Comparison of ENCODE assay signal across 14 mouse cellular contexts in genomic region chr6:17797271-17797713, GRCm38 (mm10).
A peak's percentile ranks its signal among the peaks of the same experiment; 100 is the strongest.
DNase-seq lines count a peak whose midpoint lies in the region; ATAC-seq lines count a peak whose summit lies in the region.
"Had no signal": no experiment of that assay in that cellular context is flagged by ENCODE, and none has a peak within 500 bp of the region (broad histone marks: within the 10 kb centered on the region; RNA-seq: fewer than 3 reads in every experiment).

No protein-coding gene starts in this region.

- peak; percentile 98 for ATAC-seq in forebrain, embryonic 13.5 days
- peak; percentile 93 for ATAC-seq in hindbrain, embryonic 16.5 days
- peak; percentile 97 for ATAC-seq in neural tube, embryonic 12.5 days (ENCODE audit: low FRiP score, low read depth)
- no peak for ATAC-seq in intestine, embryonic 15.5 days

- intact Hi-C loops in left cerebral cortex, postnatal 10 days (cut with DNase I): no loop called here

- H3K27ac ChIP-seq in forebrain, embryonic 13.5 days: peak overlapping the region; percentile 90
- no peak overlapping the region for H3K27ac ChIP-seq in hindbrain, embryonic 16.5 days (ENCODE audit: low read depth, low read length)
- peak overlapping the region; percentile 67; the same call in 1 of the 2 replicates for H3K27ac ChIP-seq in neural tube, embryonic 12.5 days
- H3K27ac ChIP-seq in intestine, embryonic 15.5 days: no peak overlapping the region
- H3K27ac ChIP-seq: kidney, postnatal 0 days; limb, embryonic 13.5 days had no signal

- H3K27me3 ChIP-seq in forebrain, embryonic 13.5 days: no peaks in the 10 kb centered on the region
- H3K27me3 ChIP-seq in hindbrain, embryonic 16.5 days (replicated peaks; ENCODE audit: control insufficient read depth, insufficient read depth, low read length): no peaks in the 10 kb centered on the region
- H3K27me3 ChIP-seq in neural tube, embryonic 12.5 days (replicated peaks): no peaks in the 10 kb centered on the region
- H3K27me3 ChIP-seq in intestine, embryonic 15.5 days (replicated peaks): no peaks in the 10 kb centered on the region
- H3K27me3 ChIP-seq: limb, embryonic 13.5 days had no signal

- peaks cover 24% of the 10 kb centered on the region for H3K4me1 ChIP-seq in forebrain, embryonic 13.5 days
- H3K4me1 ChIP-seq in hindbrain, embryonic 16.5 days (ENCODE audit: control insufficient read depth, insufficient read depth, low read depth, low read length): peaks cover 5% of the 10 kb centered on the region; the same call in 1 of the 2 replicates
- peaks cover 17% of the 10 kb centered on the region for H3K4me1 ChIP-seq in neural tube, embryonic 12.5 days
- no peaks in the 10 kb centered on the region for H3K4me1 ChIP-seq in intestine, embryonic 15.5 days (replicated peaks)

- WGBS in forebrain, embryonic 13.5 days: 5% methylated on average over 5 of the region's 5 CpGs
- 18% methylated on average over 5 of the region's 5 CpGs for WGBS in hindbrain, embryonic 16.5 days
- 26% methylated on average over 5 of the region's 5 CpGs for WGBS in neural tube, embryonic 12.5 days
- WGBS in intestine, embryonic 15.5 days: 88% methylated on average over 5 of the region's 5 CpGs

- H3K36me3 ChIP-seq in forebrain, embryonic 13.5 days (ENCODE audit: poor library complexity, severe bottlenecking): no peaks in the 10 kb centered on the region
- no peaks in the 10 kb centered on the region for H3K36me3 ChIP-seq in hindbrain, embryonic 16.5 days (ENCODE audit: control insufficient read depth, insufficient read depth, low read length)
- no peaks in the 10 kb centered on the region for H3K36me3 ChIP-seq in neural tube, embryonic 12.5 days
- H3K36me3 ChIP-seq in intestine, embryonic 15.5 days: no peaks in the 10 kb centered on the region
- H3K36me3 ChIP-seq: limb, embryonic 13.5 days had no signal

- no peak overlapping the region for H3K4me3 ChIP-seq in forebrain, embryonic 13.5 days
- no peak overlapping the region for H3K4me3 ChIP-seq in hindbrain, embryonic 16.5 days (ENCODE audit: low read length)
- H3K4me3 ChIP-seq in neural tube, embryonic 12.5 days: no peak overlapping the region
- no peak overlapping the region for H3K4me3 ChIP-seq in intestine, embryonic 15.5 days (replicated peaks)
- H3K4me3 ChIP-seq: limb, embryonic 13.5 days had no signal

- DNase-seq in brain, adult 2 months (ENCODE audit: low read depth, low spot score): peak; percentile 24
- DNase-seq in urinary bladder, postnatal 14 days (ENCODE audit: low spot score): no peak
- no peak for DNase-seq in left cerebral cortex, postnatal 10 days (ENCODE audit: extremely low spot score in 1 of 2, low spot score in 2 of 2)
- no peak for DNase-seq in heart, adult 8-10 months (ENCODE audit: low spot score)
- DNase-seq: cerebellum, postnatal 10 days; lung, adult 2 months; thymus, postnatal 14 days had no signal

- H3K4me2 ChIP-seq in forebrain, embryonic 13.5 days: peak overlapping the region; percentile 12; the same call in 1 of the 2 replicates
- no peak overlapping the region for H3K4me2 ChIP-seq in hindbrain, embryonic 16.5 days (ENCODE audit: low read length)
- H3K4me2 ChIP-seq in neural tube, embryonic 12.5 days (replicated peaks): peak overlapping the region; percentile 18; the same call in 1 of the 2 replicates
- H3K4me2 ChIP-seq in intestine, embryonic 15.5 days (replicated peaks): no peak overlapping the region
- H3K4me2 ChIP-seq: heart, embryonic 11.5 days; limb, embryonic 13.5 days had no signal

- no peak overlapping the region for H3K9ac ChIP-seq in forebrain, embryonic 13.5 days
- H3K9ac ChIP-seq in hindbrain, embryonic 16.5 days (ENCODE audit: low read depth, low read length): no peak overlapping the region
- no peak overlapping the region for H3K9ac ChIP-seq in neural tube, embryonic 12.5 days
- no peak overlapping the region for H3K9ac ChIP-seq in intestine, embryonic 15.5 days
- H3K9ac ChIP-seq: limb, embryonic 13.5 days had no signal

- H3K9me3 ChIP-seq in forebrain, embryonic 13.5 days (replicated peaks): no peaks in the 10 kb centered on the region
- H3K9me3 ChIP-seq in hindbrain, embryonic 16.5 days (ENCODE audit: control insufficient read depth, low read length): no peaks in the 10 kb centered on the region
- no peaks in the 10 kb centered on the region for H3K9me3 ChIP-seq in neural tube, embryonic 12.5 days
- H3K9me3 ChIP-seq in intestine, embryonic 15.5 days: no peaks in the 10 kb centered on the region
- H3K9me3 ChIP-seq: limb, embryonic 13.5 days had no signal

Comparison
In these comparisons a context has a peak if more than half of its experiments do, and no peak if none do; other contexts are left out.
1. H3K27ac ChIP-seq: peak in forebrain, embryonic 13.5 days (single experiment) and neural tube, embryonic 12.5 days (single experiment); none in hindbrain, embryonic 16.5 days (single experiment) and intestine, embryonic 15.5 days (single experiment).
2. H3K4me2 ChIP-seq: peak in forebrain, embryonic 13.5 days (single experiment) and neural tube, embryonic 12.5 days (single experiment); none in hindbrain, embryonic 16.5 days (single experiment) and intestine, embryonic 15.5 days (single experiment).